Mouse (Mus musculus) heart, embryonic 12.5 days (tissue): ENCODE measurements at regions not wholly inside any gene's neighbourhood (a gene's known extent, or its start where the extent isn't known, plus 50 kb on each side); places are given as distances from the start of the nearest gene placed in this dataset.

Experiments used
- ATAC-seq: fragments of 200-750 bp; cut with Nextera tagmentation; 2 replicates; pipeline ENCODE4 v1.8.0; 2017; ENCODE audit warnings: moderate TSS enrichment, moderate library complexity; ENCODE audit not compliant: insufficient number of reproducible peaks, low FRiP score
- H3K27ac ChIP-seq: fragments of 300-500 bp; sonication (generic); 2 replicates; pipeline ENCODE4 v1.5.1; 2016; ENCODE audit warnings: mild to moderate bottlenecking, moderate library complexity; ENCODE audit not compliant: poor library complexity, severe bottlenecking
- H3K27me3 ChIP-seq: fragments of 300-500 bp; sonication (generic); replicated peaks from 2 replicates; pipeline ENCODE4 v1.6.1; 2016; ENCODE audit warnings: mild to moderate bottlenecking, moderate library complexity
- H3K36me3 ChIP-seq: fragments of 300-500 bp; sonication (generic); 2 replicates; pipeline ENCODE4 v1.6.1; 2016; ENCODE audit warnings: mild to moderate bottlenecking, moderate library complexity
- H3K4me1 ChIP-seq: fragments of 300-500 bp; sonication (generic); replicated peaks from 2 replicates; pipeline ENCODE4 v1.6.1; 2016; ENCODE audit warnings: mild to moderate bottlenecking
- H3K4me2 ChIP-seq: fragments of 300-500 bp; sonication (generic); 2 replicates; pipeline ENCODE4 v1.6.1; 2016; ENCODE audit warnings: mild to moderate bottlenecking, moderate library complexity
- H3K4me3 ChIP-seq: fragments of 300-500 bp; sonication (generic); 2 replicates; pipeline ENCODE4 v1.5.1; 2016; ENCODE audit warnings: mild to moderate bottlenecking
- H3K9ac ChIP-seq: fragments of 300-500 bp; sonication (generic); 2 replicates; pipeline ENCODE4 v1.6.1; 2016; ENCODE audit warnings: mild to moderate bottlenecking, moderate library complexity
- H3K9me3 ChIP-seq: fragments of 300-500 bp; sonication (generic); replicated peaks from 2 replicates; pipeline ENCODE4 v1.6.1; 2016; ENCODE audit warnings: mild to moderate bottlenecking, moderate library complexity
- WGBS: fragments of 180-500 bp; shearing (Covaris S2); methylation state at CpG from one replicate; pipeline ENCODE4 v1.1.7; 2016; 5-methylcytosine and 5-hydroxymethylcytosine counted together

DNA sequence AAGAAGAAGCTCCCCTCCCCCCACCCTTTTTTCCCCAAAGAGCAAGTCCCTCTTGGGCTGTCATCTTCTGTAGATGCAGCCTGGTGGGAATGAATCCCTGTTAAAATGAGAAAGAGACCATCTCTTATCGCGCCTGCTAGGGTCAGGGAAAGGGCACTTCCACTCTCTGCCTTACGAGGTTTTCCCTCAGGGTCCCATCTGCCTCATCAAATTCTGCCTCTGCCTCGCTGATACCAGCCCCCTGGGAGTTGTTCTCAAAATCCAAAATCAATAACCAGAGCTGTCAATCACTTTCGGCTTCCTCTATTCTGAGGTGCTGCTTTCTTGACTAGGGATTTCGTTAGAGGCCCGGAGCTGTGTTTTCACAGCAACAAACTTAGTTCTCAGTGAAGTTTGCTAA lies 255.7 kb downstream of the Stim2 start:
- no peak for ATAC-seq
- Histone ChIP-seq H3K27me3 (no peaks in the 10 kb centered on the region), H3K36me3 (no peaks in the 10 kb centered on the region), H3K27ac (no peak overlapping the region), H3K4me3 (no peak overlapping the region), H3K4me1 (peaks cover 8% of the 10 kb centered on the region), H3K9me3 (no peaks in the 10 kb centered on the region), H3K9ac (no peak overlapping the region), H3K4me2 (no peak overlapping the region)
- WGBS: 52% methylated on average over 7 of the region's 7 CpGs

DNA sequence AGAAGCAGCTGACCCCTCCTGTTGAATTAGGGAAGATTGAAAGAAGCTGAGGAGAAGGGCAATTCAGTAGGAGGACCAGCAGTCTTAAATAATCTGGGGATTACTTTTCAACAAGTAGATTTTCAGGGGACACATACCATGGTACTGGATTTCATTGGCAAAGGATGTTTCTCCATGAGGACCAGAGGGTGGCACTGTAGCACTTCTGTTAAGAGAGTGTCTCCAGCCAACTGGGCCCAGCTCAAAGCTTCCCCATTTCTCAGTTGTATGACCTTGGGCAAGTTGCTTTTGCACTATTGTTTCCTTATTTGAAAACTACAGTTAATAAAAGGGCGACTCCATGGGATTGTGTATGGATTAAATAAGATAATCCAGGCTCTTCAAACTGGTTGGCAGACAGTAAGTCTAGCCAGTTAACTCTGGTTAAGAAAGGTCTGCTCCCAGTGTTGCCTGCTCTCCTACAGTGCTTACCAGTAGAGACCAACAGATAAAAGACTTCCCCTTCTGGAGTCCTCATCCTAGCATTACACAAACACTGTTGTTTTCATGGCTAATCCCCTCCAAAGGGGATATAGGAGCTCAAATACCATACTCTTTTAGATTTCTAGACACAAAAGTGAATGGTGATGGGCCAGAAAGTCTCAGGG lies 259.9 kb downstream of the Stim2 start:
- Histone ChIP-seq H3K9ac (no peak overlapping the region), H3K27ac (no peak overlapping the region), H3K27me3 (no peaks in the 10 kb centered on the region), H3K36me3 (no peaks in the 10 kb centered on the region), H3K4me3 (no peak overlapping the region), H3K4me2 (no peak overlapping the region), H3K4me1 (peaks cover 20% of the 10 kb centered on the region), H3K9me3 (peaks cover 3% of the 10 kb centered on the region; the same call in 1 of the 2 replicates)
- 13% methylated on average over 1 of the region's 1 CpGs for WGBS
- ATAC-seq: no peak

DNA sequence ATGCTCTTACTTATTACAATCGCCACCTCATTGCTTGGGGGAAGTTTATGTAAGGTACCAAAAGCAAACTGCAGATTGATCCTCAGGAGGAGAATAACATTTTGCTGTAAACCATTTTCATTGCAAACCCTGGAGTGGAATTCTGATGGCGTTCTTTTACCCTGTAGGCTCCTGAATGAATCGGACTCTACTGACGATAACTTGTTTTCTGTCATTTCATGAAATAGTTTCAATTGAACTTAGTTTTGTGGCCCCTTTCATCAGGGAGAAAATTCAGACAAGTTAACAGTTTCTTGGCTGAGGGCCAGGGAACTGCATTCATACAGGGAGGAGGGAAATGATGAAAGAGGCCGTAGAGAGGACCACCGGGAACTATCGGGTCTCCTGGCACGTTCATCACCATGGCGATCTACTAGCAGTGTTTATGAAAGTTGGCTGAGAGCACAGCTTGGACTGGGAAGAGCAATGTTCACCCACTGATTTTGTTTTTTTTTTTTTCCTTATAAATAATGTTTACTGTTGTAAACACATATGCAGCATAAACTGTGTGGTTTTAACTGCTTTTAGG lies 266.7 kb downstream of the Stim2 start:
- no peaks in the 10 kb centered on the region for H3K36me3 ChIP-seq
- no peak overlapping the region for H3K27ac ChIP-seq
- H3K9me3 ChIP-seq: peaks cover 3% of the 10 kb centered on the region; the same call in 1 of the 2 replicates
- no peak overlapping the region for H3K9ac ChIP-seq
- no peak for ATAC-seq
- H3K4me2 ChIP-seq: peak overlapping the region; percentile 25; the same call in 1 of the 2 replicates
- H3K4me1 ChIP-seq: peaks cover 29% of the 10 kb centered on the region
- 33% methylated on average over 9 of the region's 9 CpGs for WGBS
- no peaks in the 10 kb centered on the region for H3K27me3 ChIP-seq
- no peak overlapping the region for H3K4me3 ChIP-seq

DNA sequence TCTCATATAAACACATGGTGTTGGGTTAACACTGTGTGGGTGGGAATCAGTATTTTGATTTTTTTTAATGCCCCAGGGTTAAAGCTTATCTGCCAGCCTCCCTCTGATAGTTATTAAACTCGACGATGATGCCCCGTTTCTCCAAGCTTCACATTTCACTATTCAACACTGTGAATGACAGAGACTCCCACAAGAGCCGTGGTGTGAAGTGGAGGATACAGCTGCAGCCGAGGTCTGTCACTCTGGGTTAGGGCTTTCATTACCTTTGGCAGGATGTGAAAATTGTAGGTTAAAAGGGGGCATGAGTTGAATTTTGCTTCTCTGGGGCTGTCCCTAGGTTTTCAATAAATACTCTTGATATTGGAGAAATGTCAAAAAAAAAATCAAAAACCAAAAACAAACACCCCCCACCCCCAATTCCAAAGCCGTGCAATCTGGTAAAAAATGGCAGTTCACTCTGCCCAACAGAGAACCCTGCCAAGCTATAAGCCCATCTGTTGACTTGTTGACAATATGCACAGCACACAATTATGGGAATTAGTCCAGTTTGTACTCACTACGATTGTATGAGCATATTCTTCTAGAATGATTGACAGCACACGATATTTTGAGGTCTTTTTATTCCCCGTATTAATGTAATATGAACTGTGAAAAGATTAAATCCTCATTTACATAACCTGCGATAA lies 269.7 kb downstream of the Stim2 start:
- no peaks in the 10 kb centered on the region for H3K27me3 ChIP-seq
- peaks cover 9% of the 10 kb centered on the region for H3K9me3 ChIP-seq
- 53% methylated on average over 10 of the region's 10 CpGs for WGBS
- H3K4me2 ChIP-seq: no peak overlapping the region
- no peak for ATAC-seq
- no peaks in the 10 kb centered on the region for H3K36me3 ChIP-seq
- no peak overlapping the region for H3K27ac ChIP-seq
- no peak overlapping the region for H3K4me3 ChIP-seq
- H3K4me1 ChIP-seq: peaks cover 17% of the 10 kb centered on the region
- H3K9ac ChIP-seq: no peak overlapping the region

DNA sequence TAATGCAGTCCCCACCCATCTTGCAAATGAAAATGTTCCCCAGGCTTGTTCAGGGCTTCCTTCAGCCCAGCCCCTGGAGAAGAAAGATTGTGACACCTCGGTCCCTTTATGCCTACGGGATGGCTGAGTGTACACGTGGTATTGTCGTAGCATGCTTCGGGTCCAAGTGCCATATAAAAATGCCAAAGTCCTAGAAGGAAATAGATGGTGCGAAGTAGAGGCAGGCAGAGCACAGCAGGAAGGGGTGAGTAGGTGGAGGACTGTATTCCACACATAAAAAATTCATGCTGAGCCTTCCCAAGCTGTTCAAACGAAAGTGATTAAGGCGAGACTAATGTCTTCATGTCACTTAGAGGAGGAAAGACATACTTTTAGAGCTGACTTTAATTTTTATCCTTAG lies 281.1 kb downstream of the Stim2 start:
- Histone ChIP-seq H3K4me1 (no peaks in the 10 kb centered on the region), H3K4me3 (no peak overlapping the region), H3K36me3 (no peaks in the 10 kb centered on the region), H3K27me3 (no peaks in the 10 kb centered on the region), H3K27ac (no peak overlapping the region), H3K4me2 (no peak overlapping the region), H3K9me3 (no peaks in the 10 kb centered on the region), H3K9ac (no peak overlapping the region)
- WGBS: 76% methylated on average over 8 of the region's 8 CpGs
- ATAC-seq: no peak

DNA sequence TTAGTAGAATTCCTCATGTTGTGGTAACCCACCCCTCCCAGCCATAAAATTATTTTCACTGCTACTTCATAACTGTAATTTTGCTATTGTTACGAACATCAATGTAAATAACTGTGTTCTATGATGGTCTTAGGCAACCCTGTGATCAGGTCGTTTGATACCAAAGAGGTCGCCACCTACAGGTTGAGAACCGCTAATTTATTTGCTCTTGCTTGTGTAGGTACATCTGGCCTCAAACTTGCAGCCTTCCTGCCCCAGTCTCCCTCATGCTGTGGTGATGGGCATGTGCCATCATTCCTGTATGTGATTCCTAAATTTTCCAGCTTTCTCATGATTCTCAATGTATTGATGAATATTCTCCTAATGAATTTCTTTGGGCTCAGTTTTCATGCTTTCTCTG lies 282.4 kb downstream of the Stim2 start:
- Histone ChIP-seq H3K4me1 (no peaks in the 10 kb centered on the region), H3K36me3 (no peaks in the 10 kb centered on the region), H3K4me3 (no peak overlapping the region), H3K9me3 (no peaks in the 10 kb centered on the region), H3K27me3 (no peaks in the 10 kb centered on the region), H3K9ac (no peak overlapping the region), H3K27ac (no peak overlapping the region), H3K4me2 (no peak overlapping the region)
- no peak for ATAC-seq
- WGBS: 44% methylated on average over 4 of the region's 4 CpGs

DNA sequence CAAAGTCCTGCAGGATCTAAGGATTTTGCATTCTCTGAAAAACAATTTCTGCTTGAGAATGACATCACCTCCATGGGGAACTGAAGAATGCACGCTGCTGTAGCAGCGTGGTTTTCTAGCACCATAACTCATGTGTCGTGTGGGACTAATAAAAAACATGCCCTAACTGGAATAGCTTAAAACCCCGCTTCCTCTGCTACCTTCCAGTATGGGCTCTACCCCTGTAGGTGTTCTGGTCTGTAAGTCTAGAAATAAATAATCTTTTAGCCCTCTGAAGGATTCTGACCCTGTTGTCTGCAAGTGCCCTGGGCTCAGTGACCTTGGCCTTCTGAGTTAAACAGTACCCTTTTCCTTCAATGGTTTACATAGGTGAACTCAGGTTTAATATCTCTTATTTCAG lies 282.8 kb downstream of the Stim2 start:
- 79% methylated on average over 4 of the region's 4 CpGs for WGBS
- no peak for ATAC-seq
- Histone ChIP-seq H3K27me3 (no peaks in the 10 kb centered on the region), H3K4me2 (no peak overlapping the region), H3K36me3 (no peaks in the 10 kb centered on the region), H3K4me3 (no peak overlapping the region), H3K9me3 (no peaks in the 10 kb centered on the region), H3K27ac (no peak overlapping the region), H3K9ac (no peak overlapping the region), H3K4me1 (no peaks in the 10 kb centered on the region)

DNA sequence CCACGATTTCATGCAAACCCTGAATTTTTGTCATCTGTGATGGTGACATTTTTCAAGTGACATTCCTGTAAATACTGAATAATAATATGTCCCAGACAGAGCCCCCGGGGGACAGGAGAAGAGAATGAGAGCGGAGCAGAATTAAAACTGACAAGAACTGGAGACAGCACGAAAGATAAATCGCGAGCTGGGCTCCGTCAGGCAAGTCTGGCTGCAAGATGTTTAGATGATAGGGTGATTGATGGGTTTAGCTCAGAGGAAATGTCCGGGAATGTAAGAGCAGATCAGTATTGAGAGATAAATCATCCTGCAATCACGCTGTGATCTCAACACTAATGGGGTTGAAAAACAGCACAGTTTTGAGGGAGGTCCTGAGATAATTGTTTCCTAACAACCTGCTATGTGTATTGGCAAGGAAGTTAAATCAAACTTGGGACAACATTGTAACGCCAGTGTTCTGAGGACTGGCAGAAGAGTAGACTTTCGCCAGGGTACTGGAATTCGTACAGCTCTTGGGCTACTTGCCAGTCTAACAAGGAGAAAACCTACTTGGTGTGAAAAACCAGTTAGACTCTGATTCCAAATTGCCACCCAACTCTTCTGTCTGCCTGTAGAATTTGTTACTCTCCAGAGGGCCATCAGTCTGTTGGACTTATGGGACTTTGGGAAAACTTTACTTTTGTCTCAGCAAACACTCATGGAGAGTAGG lies 292.2 kb downstream of the Stim2 start:
- Histone ChIP-seq H3K27ac (no peak overlapping the region), H3K4me3 (no peak overlapping the region), H3K4me1 (no peaks in the 10 kb centered on the region), H3K4me2 (no peak overlapping the region), H3K9me3 (no peaks in the 10 kb centered on the region), H3K27me3 (no peaks in the 10 kb centered on the region), H3K36me3 (no peaks in the 10 kb centered on the region), H3K9ac (no peak overlapping the region)
- no peak for ATAC-seq
- 29% methylated on average over 12 of the region's 12 CpGs for WGBS

DNA sequence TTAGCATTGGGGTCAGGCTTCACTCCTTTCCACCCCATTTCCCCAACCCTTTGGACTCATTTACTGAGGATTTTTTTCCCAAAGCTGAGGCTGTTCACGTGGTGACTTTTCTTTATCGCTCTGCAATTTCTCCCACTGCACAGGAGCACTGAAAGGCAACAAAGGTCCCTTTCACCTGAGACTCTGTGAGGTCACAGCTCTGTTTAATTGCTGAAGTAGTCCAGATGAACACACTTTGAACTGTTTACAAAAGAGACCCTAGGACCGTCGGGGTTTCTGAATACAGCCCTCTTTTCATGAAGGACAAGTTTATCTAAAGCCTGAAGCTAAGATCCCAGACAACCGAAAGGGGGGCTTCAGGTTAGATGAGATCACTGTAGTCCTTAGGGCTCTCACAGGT lies 293.6 kb downstream of the Stim2 start:
- Histone ChIP-seq H3K27ac (no peak overlapping the region), H3K9me3 (no peaks in the 10 kb centered on the region), H3K4me1 (no peaks in the 10 kb centered on the region), H3K9ac (no peak overlapping the region), H3K4me2 (no peak overlapping the region), H3K36me3 (no peaks in the 10 kb centered on the region), H3K4me3 (no peak overlapping the region), H3K27me3 (no peaks in the 10 kb centered on the region)
- no peak for ATAC-seq
- 38% methylated on average over 5 of the region's 5 CpGs for WGBS

DNA sequence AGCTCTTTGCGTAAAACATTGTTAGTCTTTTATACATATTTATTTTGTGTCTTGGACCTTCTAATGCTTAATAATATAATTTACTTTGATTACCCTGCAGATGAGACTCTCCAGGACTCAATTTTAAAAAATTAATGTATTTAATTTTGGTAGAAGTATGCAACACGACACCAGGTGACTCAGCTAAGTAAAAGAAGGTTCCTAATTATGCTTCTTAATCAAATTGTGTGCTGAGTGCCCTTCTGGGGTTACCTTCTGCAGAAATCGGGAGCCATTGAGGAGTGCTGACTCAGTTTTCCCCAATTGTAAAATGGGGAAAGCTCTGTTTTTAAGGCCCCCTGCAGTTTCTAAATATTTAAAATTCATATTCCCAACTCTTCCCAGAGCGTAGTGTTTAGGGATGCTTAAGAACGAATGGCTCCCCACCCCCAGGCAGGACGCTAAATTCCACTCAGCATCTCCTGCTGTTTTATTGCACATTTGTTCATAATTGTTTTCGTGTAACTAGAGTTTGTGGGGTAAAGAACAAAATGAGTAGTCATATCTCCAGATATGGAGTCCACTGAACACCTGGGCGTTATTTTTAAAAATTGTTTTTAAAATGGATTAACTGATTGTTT lies 315.5 kb downstream of the Stim2 start:
- H3K4me3 ChIP-seq: no peak overlapping the region
- H3K4me1 ChIP-seq: no peaks in the 10 kb centered on the region
- no peaks in the 10 kb centered on the region for H3K27me3 ChIP-seq
- no peak overlapping the region for H3K9ac ChIP-seq
- H3K27ac ChIP-seq: no peak overlapping the region
- no peak for ATAC-seq
- no peaks in the 10 kb centered on the region for H3K36me3 ChIP-seq
- WGBS: 81% methylated on average over 8 of the region's 8 CpGs
- H3K4me2 ChIP-seq: no peak overlapping the region
- 0 out of 2 replicates have a peak, but pooled peaks cover 3% of the 10 kb centered on the region for H3K9me3 ChIP-seq

DNA sequence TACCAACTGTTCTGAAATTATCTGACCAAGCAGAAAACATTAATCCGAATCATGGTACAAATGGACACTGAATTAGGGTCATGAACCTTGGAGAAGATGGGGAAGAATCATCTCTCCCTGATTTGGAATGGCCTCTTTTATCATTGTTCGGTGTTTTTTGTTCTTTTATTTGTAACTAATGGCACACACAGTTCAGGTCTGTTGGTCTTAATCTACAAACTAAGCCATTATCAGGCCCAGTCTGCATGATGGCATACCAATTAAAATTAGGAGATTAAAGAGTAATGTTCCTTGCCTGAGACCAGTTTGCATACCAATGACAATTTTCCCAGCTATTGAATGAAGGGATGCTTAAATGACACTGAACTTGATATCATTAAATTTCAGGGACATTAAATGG lies 332.1 kb downstream of the Stim2 start:
- Histone ChIP-seq H3K27me3 (no peaks in the 10 kb centered on the region), H3K4me3 (no peak overlapping the region), H3K27ac (no peak overlapping the region), H3K36me3 (no peaks in the 10 kb centered on the region), H3K9ac (no peak overlapping the region), H3K4me1 (no peaks in the 10 kb centered on the region), H3K9me3 (0 out of 2 replicates have a peak, but pooled peaks cover 3% of the 10 kb centered on the region), H3K4me2 (no peak overlapping the region)
- no peak for ATAC-seq
- WGBS: 84% methylated on average over 2 of the region's 2 CpGs
